Mouse (Mus musculus) v-Abl transformed pro-B cells (cell line): ENCODE data around the gene Pnpla2.

Experiments used
- in situ Hi-C, 2 experiments: fragments of 400-800 bp; cut with MboI; formaldehyde crosslinking; loops; one replicate each; pipeline ENCODE4 v1.15.1; 2025; ENCODE audit not compliant: unreplicated experiment in 2 of 2

Gene Pnpla2

DNA sequence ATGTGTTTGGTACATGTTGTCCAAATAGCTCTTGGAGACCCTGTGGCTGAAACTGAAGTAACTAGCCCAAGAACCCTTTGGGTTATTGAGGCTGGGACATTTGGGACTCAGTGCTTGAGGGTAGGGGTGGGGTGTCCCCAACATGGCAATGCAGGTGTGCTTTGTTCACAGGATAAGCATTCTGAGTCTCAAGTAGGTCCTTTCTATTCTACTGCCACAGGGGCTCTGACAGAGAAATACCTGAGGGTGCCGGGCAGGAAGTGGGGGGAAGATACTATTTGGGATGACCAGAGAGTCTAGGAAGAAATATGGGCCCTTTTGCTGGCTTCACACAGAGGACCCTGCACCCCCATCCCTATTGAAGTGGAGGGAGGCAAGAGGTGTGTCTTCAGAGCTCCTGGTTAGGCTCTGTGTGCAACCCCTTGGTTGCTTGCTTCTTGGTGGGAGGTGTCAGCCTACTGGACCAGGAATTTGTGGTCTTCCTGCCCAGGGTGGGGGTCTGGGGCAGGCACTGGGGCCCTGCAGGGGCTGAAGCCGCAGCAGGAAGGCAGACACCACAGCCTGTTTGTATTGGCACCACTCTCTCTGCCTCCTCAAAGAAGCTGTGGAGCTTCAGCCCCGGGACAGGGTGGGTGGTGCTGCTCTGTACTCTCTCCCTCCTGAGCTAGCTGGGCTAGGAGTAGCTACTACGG, 22.7 kb downstream of the Pnpla2 start:
- in situ Hi-C loops: loop anchor here (10.0 to 25.0 kb wide), 2 partner anchors 185 to 427 kb away; partner anchors contain the start of gene Muc6 (in 2 of the 2)

DNA sequence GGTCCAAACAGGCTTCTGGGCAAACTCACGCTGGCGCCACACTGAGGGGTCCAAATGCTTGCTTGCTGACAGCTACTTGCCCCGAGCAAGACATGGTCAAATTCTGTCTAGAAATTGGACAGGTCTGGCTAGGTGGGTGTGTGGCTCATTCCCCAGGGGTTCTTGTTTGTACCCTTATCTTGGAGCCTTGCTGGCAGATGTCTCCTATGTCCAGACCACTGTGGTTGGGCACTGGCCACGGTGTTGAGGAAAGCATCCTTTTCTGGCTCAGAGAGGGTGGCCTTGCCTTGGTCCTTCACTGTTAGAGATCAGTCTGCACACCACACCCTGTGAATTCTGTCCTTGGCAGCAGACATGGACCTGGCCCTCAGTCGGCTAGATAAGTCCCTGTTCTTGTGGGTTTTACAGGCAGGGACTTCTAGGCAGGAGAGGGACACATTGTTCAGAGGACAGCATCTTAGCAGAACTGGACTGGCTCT, 23.3 kb downstream of the Pnpla2 start:
- in situ Hi-C loops: loop anchor here (10.0 to 25.0 kb wide), 2 partner anchors 184 to 426 kb away; partner anchors contain the start of gene Muc6 (in 2 of the 2)

GRCm38 (mm10) chr7:141480842-141481497, 26.0 kb downstream of the Pnpla2 start:
- in situ Hi-C loops: loop anchor here (5.0 to 25.0 kb wide), 3 partner anchors 46 to 424 kb away; partner anchors contain the start of gene Muc6 (in 2 of the 2)

GRCm38 (mm10) chr7:141481498-141482401, 26.8 kb downstream of the Pnpla2 start:
- in situ Hi-C loops: loop anchor here (5.0 to 25.0 kb wide), 3 partner anchors 46 to 423 kb away; partner anchors contain the start of gene Muc6 (in 2 of the 2)

- in situ Hi-C loops: loop anchor here (5.0 to 25.0 kb wide), 3 partner anchors 45 to 422 kb away; partner anchors contain the start of gene Muc6 (in 2 of the 2)
These were observed 27.6 kb downstream of the Pnpla2 start for GRCm38 (mm10) chr7:141482531-141483024.

GRCm38 (mm10) chr7:141483114-141483653, 28.2 kb downstream of the Pnpla2 start:
- in situ Hi-C loops: loop anchor here (5.0 to 25.0 kb wide), 3 partner anchors 44 to 422 kb away; partner anchors contain the start of gene Muc6 (in 2 of the 2)

DNA sequence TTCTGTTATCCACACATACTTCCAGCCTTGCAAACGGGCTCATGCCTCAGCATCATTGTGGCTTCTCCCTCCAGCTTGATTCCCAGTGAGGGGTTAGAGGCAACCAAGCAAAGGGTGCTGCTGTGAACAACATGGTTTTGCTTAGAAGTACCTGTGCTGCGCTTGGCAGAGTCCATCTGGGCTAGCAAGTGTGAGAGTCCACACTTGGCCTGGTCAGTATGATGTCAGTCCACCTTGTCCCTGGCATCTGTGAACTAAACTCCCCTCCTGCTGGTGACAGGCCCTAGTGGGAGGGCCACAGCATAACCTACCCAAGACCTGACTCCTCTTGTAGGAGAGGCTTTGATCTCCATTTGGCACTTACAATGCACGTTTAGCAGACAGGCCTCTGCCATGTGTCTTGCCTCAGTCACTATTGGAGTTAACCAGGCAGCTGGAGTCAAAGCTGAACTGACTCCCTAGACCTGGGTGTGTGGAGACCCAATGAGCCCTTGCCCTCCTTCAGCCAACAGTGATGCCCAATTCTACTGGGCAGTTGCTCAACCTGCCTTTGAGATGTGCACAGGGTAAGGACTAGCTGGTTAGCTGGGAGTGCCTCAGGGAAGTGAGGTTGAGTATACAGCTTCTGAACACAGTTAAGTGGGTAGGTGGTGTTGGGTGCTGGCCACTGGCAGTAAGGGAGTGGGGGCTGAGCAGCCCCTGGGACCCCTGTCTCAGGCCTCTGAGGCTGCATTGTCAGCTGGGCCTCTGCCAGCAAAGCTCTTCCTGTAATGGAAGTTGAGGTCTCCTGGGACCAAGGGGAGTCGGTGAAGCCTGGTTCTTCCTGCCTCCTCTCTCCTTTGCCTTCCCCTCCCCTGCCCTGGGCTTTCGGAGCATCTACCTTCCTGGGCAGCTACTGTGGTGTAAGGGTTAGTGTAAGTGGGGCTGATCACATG, 29.5 kb downstream of the Pnpla2 start:
- in situ Hi-C loops: loop anchor here (5.0 to 25.0 kb wide), 3 partner anchors 43 to 420 kb away; partner anchors contain the start of gene Muc6 (in 2 of the 2)

DNA sequence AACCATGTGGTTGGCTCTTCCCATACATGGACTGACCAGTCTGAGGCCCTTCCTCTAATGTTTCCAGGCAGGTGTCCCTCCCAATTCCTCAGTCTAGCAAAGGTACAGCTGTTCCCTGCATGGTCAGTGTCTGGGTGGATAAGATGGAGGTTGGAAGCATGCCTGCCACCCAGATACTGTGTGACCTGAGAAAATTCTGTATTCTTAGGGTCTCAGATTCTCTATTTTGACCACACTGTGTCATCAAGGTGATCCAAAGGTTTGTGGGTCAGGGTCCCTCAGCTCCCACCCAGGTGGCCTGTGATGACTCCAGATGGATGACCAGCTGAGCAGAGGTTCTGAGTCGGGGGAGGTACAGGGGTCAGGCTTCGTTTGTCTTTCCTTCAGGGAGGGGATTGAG, 30.2 kb downstream of the Pnpla2 start:
- in situ Hi-C loops: loop anchor here (5.0 to 25.0 kb wide), 3 partner anchors 42 to 420 kb away; partner anchors contain the start of gene Muc6 (in 2 of the 2)

GRCm38 (mm10) chr7:141485606-141486005, 30.6 kb downstream of the Pnpla2 start:
- in situ Hi-C loops: loop anchor here (5.0 to 25.0 kb wide), 3 partner anchors 42 to 419 kb away; partner anchors contain the start of gene Muc6 (in 2 of the 2)

GRCm38 (mm10) chr7:141486239-141486638, 31.2 kb downstream of the Pnpla2 start:
- in situ Hi-C loops: loop anchor here (5.0 to 25.0 kb wide), 3 partner anchors 41 to 419 kb away; partner anchors contain the start of gene Muc6 (in 2 of the 2)

GRCm38 (mm10) chr7:141487141-141487540, 32.1 kb downstream of the Pnpla2 start:
- in situ Hi-C loops: loop anchor here (5.0 to 25.0 kb wide), 3 partner anchors 40 to 418 kb away; partner anchors contain the start of gene Muc6 (in 2 of the 2)

DNA sequence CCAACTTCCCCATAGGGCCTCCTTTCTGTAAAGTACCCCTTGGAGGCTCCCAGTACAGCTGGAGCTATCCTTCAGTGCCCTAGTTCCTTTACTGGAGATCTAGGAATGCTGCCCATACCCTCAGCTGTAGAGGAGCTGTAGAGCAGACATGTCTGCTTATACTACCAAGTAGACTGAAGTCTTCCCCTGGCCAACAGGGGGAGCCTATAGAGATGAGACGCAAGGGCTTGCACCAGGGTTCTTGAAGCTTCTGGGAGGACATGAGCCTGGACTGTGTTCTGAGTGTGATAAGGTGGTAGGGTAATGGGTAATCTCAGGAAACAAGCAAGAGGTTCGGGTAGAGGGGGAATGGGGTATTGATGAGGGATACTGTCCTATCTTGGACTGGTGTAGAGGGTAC, 36.2 kb downstream of the Pnpla2 start:
- in situ Hi-C loops: loop anchor here (25.0 kb wide), 1 partner anchor 171 kb away; the partner anchor contains the start of gene Muc6 (in 2 of the 2)

GRCm38 (mm10) chr7:141492738-141493137, 37.7 kb downstream of the Pnpla2 start:
- in situ Hi-C loops: loop anchor here (25.0 kb wide), 1 partner anchor 170 kb away; the partner anchor contains the start of gene Muc6 (in 2 of the 2)

DNA sequence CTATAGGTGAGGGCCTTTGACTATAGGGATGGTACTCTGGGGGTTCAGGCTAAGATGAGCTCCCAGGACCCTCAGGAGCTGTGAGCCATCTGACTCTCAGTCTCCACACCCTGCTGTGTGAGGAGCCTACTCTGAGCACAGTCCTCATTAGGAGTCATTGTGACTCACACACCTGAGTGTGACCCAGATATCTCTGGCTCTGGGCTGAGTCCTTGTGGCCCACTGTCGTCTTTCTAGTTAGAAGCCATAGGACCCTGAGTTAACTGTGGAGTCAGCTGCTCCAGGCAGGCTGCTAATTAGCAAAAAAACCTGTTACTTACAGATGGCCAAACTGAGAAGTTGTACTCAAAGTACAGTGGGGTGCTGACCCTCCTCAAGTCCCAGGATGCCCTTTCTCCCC, 38.7 kb downstream of the Pnpla2 start:
- in situ Hi-C loops: loop anchor here (25.0 kb wide), 1 partner anchor 169 kb away; the partner anchor contains the start of gene Muc6 (in 2 of the 2)

DNA sequence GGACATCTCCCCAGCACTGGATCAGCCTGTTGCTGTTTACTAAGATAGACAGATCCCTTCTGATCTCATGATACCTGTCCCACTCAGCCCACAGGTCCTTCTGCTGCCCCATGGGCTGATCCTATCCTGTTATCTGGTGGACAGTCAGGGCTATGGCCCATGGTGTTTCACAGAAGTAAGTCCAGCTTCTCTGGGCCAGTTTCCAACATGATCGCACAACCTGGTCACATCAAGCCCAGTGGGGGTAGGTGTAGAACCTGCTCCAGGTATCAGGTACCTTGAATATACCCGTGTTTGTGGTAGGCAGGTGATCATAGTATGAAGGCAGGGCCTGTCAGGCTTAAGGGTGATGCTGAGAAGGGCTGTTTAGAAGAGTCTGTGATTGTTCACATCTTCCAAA, 40.4 kb downstream of the Pnpla2 start:
- in situ Hi-C loops: loop anchor here (25.0 kb wide), 1 partner anchor 167 kb away; the partner anchor contains the start of gene Muc6 (in 2 of the 2)

- in situ Hi-C loops: loop anchor here (25.0 kb wide), 1 partner anchor 166 kb away; the partner anchor contains the start of gene Muc6 (in 2 of the 2)
These were observed 40.9 kb downstream of the Pnpla2 start for GRCm38 (mm10) chr7:141495940-141496339.

DNA sequence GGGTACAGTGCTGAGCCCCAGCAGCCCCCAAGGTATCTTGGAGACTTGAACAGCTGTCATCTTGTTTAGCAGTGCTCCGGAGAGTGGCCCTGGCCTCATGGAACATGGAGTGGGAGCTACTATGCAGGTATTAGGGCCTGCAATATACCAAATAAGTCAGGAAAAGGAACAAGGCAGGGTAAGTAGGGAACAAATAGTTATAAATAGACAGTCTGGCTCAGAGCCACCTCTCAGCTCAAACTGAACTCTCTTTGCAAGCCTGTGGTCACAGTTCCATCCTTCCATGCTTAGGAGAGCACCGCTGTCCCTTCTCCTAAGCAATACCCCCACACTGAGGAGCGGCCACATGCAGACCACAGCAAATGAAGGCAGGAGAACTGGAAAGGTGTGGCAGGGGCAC, 42.6 kb downstream of the Pnpla2 start:
- in situ Hi-C loops: loop anchor here (25.0 kb wide), 1 partner anchor 165 kb away; the partner anchor contains the start of gene Muc6 (in 2 of the 2)
